Mouse (Mus musculus): ENCODE data around the gene Tas2r102.

Tas2r102 gene

GRCm38 (mm10) chr6:132761831-132762230 lies at the start of gene Tas2r102:
TSS of gene Tas2r102 (plus strand) at chr6:132762131.
- DNase-seq (ENCODE audit: low read depth, low spot score): no peak

- no peak for DNase-seq (ENCODE audit: low read depth, low spot score)
Measured at GRCm38 (mm10) chr6:132737935-132738334, 24.0 kb upstream of the Tas2r102 start, which contains the start of gene Tas2r115. TSS of gene Tas2r115 (minus strand) at chr6:132738035.

GRCm38 (mm10) chr6:132750206-132750605 lies 11.7 kb upstream of the Tas2r102 start:
- no peak for DNase-seq (ENCODE audit: low read depth, low spot score)

- DNase-seq (ENCODE audit: low read depth, low spot score): no peak
Measured at GRCm38 (mm10) chr6:132754430-132754829, 7.5 kb upstream of the Tas2r102 start, which contains the start of gene Tas2r124. TSS of gene Tas2r124 (plus strand) at chr6:132754730.

- DNase-seq (ENCODE audit: low read depth, low spot score): no peak
Measured at GRCm38 (mm10) chr6:132778062-132778461, 16.1 kb downstream of the Tas2r102 start, which contains the start of gene Tas2r136. TSS of gene Tas2r136 (minus strand) at chr6:132778162.

- no peak for DNase-seq (ENCODE audit: low read depth, low spot score)
Measured at GRCm38 (mm10) chr6:132795393-132795792, 33.5 kb downstream of the Tas2r102 start.

- DNase-seq (ENCODE audit: low read depth, low spot score): no peak
Measured at GRCm38 (mm10) chr6:132802518-132802917, 40.6 kb downstream of the Tas2r102 start, which contains the start of gene Tas2r117. TSS of gene Tas2r117 (plus strand) at chr6:132802818.
